ENCODE assay signal across 15 mouse cellular contexts in genomic region chr9:113381591-113382110, GRCm38 (mm10).
A peak's percentile ranks its signal among the peaks of the same experiment; 100 is the strongest.
DNase-seq lines count a peak whose midpoint lies in the region; ATAC-seq and TF ChIP-seq lines count a peak whose summit lies in the region.
"Had no signal": no experiment of that assay in that cellular context is flagged by ENCODE, and none has a peak within 500 bp of the region (broad histone marks: within the 10 kb centered on the region; RNA-seq: fewer than 3 reads in every experiment).

No protein-coding gene starts in this region.

- H3K9me3 ChIP-seq in kidney, embryonic 15.5 days (replicated peaks): no peaks in the 10 kb centered on the region
- H3K9me3 ChIP-seq in forebrain, embryonic 13.5 days (replicated peaks): no peaks in the 10 kb centered on the region
- H3K9me3 ChIP-seq in midbrain, embryonic 16.5 days (replicated peaks; ENCODE audit: control insufficient read depth, low read length, poor library complexity, severe bottlenecking): no peaks in the 10 kb centered on the region
- no peaks in the 10 kb centered on the region for H3K9me3 ChIP-seq in intestine, postnatal 0 days (ENCODE audit: control insufficient read depth)

- no peaks in the 10 kb centered on the region for H3K36me3 ChIP-seq in kidney, embryonic 15.5 days
- no peaks in the 10 kb centered on the region for H3K36me3 ChIP-seq in forebrain, embryonic 13.5 days (ENCODE audit: poor library complexity, severe bottlenecking)
- no peaks in the 10 kb centered on the region for H3K36me3 ChIP-seq in midbrain, embryonic 16.5 days (ENCODE audit: control insufficient read depth, insufficient read depth, low read length)
- no peaks in the 10 kb centered on the region for H3K36me3 ChIP-seq in intestine, postnatal 0 days (ENCODE audit: control insufficient read depth, insufficient read depth)
- H3K36me3 ChIP-seq: liver, embryonic 15.5 days had no signal

- WGBS in kidney, embryonic 15.5 days: 34% methylated on average over 13 of the region's 13 CpGs
- 10% methylated on average over 13 of the region's 13 CpGs for WGBS in forebrain, embryonic 13.5 days
- WGBS in midbrain, embryonic 16.5 days: 14% methylated on average over 13 of the region's 13 CpGs
- 61% methylated on average over 13 of the region's 13 CpGs for WGBS in intestine, postnatal 0 days

- peak overlapping the region; percentile 15; the same call in 1 of the 2 replicates for H3K4me2 ChIP-seq in kidney, embryonic 15.5 days
- peak overlapping the region; percentile 43 for H3K4me2 ChIP-seq in forebrain, embryonic 13.5 days
- peak overlapping the region; percentile 35 for H3K4me2 ChIP-seq in midbrain, embryonic 16.5 days (ENCODE audit: low read length)
- no peak overlapping the region for H3K4me2 ChIP-seq in intestine, postnatal 0 days (replicated peaks; ENCODE audit: low read depth)
- H3K4me2 ChIP-seq: liver, embryonic 15.5 days had no signal

- DNase-seq in kidney, postnatal 36 days: no peak
- peak; percentile 39 for DNase-seq in hindlimb bud, embryonic 11.5 days (ENCODE audit: extremely low spot score, low read depth, low spot score)
- no peak for DNase-seq in thymus, postnatal 36 days
- no peak for DNase-seq in kidney, postnatal 4 days
- DNase-seq: adrenal gland, adult 2 months; heart, postnatal 10 days; spleen, adult 18-20 months had no signal

- H3K4me1 ChIP-seq in kidney, embryonic 15.5 days: 0 out of 2 replicates have a peak, but pooled peaks cover 14% of the 10 kb centered on the region
- H3K4me1 ChIP-seq in forebrain, embryonic 13.5 days: peaks cover 11% of the 10 kb centered on the region
- peaks cover 10% of the 10 kb centered on the region for H3K4me1 ChIP-seq in midbrain, embryonic 16.5 days (ENCODE audit: control insufficient read depth, insufficient read depth, low read length)
- H3K4me1 ChIP-seq in intestine, postnatal 0 days (replicated peaks; ENCODE audit: control insufficient read depth, insufficient read depth, low read length): no peaks in the 10 kb centered on the region
- H3K4me1 ChIP-seq: liver, embryonic 15.5 days; megakaryocyte, embryonic 14.5 days had no signal

- H3K27ac ChIP-seq in kidney, embryonic 15.5 days: no peak overlapping the region
- H3K27ac ChIP-seq in forebrain, embryonic 13.5 days: 0 out of 2 replicates have a peak overlapping the region, but pooled peaks have one; percentile 16
- H3K27ac ChIP-seq in midbrain, embryonic 16.5 days (ENCODE audit: low read length): peak overlapping the region; percentile 60
- H3K27ac ChIP-seq in intestine, postnatal 0 days (ENCODE audit: low read depth, low read length): no peak overlapping the region
- H3K27ac ChIP-seq: kidney, postnatal 0 days; liver, embryonic 15.5 days had no signal

- no peak for ATAC-seq in kidney, embryonic 15.5 days (replicated peaks; ENCODE audit: low FRiP score)
- ATAC-seq in forebrain, embryonic 13.5 days: no peak
- ATAC-seq in midbrain, embryonic 16.5 days: 0 out of 2 replicates have a peak, but pooled peaks have one; percentile 37
- ATAC-seq in intestine, postnatal 0 days: no peak
- ATAC-seq: Patski had no signal

- no peak overlapping the region for H3K9ac ChIP-seq in kidney, embryonic 15.5 days
- peak overlapping the region; percentile 17; the same call in 1 of the 2 replicates for H3K9ac ChIP-seq in forebrain, embryonic 13.5 days
- H3K9ac ChIP-seq in midbrain, embryonic 16.5 days (ENCODE audit: low read depth, low read length): no peak overlapping the region
- H3K9ac ChIP-seq in intestine, postnatal 0 days (ENCODE audit: low read depth, low read length): no peak overlapping the region
- H3K9ac ChIP-seq: liver, embryonic 15.5 days had no signal

- no peak overlapping the region for H3K4me3 ChIP-seq in kidney, embryonic 15.5 days (replicated peaks)
- peak overlapping the region; percentile 7; the same call in 1 of the 2 replicates for H3K4me3 ChIP-seq in forebrain, embryonic 13.5 days
- H3K4me3 ChIP-seq in midbrain, embryonic 16.5 days (ENCODE audit: low read depth, low read length): no peak overlapping the region
- H3K4me3 ChIP-seq in intestine, postnatal 0 days (ENCODE audit: low read depth, low read length): no peak overlapping the region
- H3K4me3 ChIP-seq: liver, embryonic 15.5 days; megakaryocyte, embryonic 14.5 days had no signal

- no peak for TF ChIP-seq CTCF in intestine, postnatal 0 days (IDR thresholded peaks at IDR 0.05; ENCODE audit: low read depth)

- H3K27me3 ChIP-seq in kidney, embryonic 15.5 days: no peaks in the 10 kb centered on the region
- no peaks in the 10 kb centered on the region for H3K27me3 ChIP-seq in forebrain, embryonic 13.5 days
- no peaks in the 10 kb centered on the region for H3K27me3 ChIP-seq in midbrain, embryonic 16.5 days (ENCODE audit: control insufficient read depth, insufficient read depth, low read depth, low read length)
- H3K27me3 ChIP-seq in intestine, postnatal 0 days (replicated peaks; ENCODE audit: control insufficient read depth, insufficient read depth, low read length): no peaks in the 10 kb centered on the region
- H3K27me3 ChIP-seq: liver, embryonic 15.5 days; megakaryocyte, embryonic 14.5 days; Patski had no signal

Comparison
In these comparisons a context has a peak if more than half of its experiments do, and no peak if none do; other contexts are left out.
1. H3K27ac ChIP-seq: peak in forebrain, embryonic 13.5 days (single experiment) and midbrain, embryonic 16.5 days (single experiment); none in kidney, embryonic 15.5 days (single experiment) and intestine, postnatal 0 days (single experiment).